Mouse (Mus musculus) forebrain, embryonic 14.5 days (tissue): ENCODE measurements around the gene Fam183b. TPM values are rescaled to one million over a fixed set of nuclear protein-coding genes. Genes with fewer than 3 reads are reported as not detected.
A peak's percentile ranks its signal among the peaks of the same experiment; 100 is the strongest.
"Not testable (repeated sequence)": the region's sequence is repeated elsewhere in the genome, so short reads cannot be mapped to it uniquely, and the experiment has no call there.

Source experiments
- ATAC-seq: fragments of 200-750 bp; cut with Nextera tagmentation; 2 replicates; pipeline ENCODE4 v1.8.0; 2017; ENCODE audit warnings: mild to moderate bottlenecking, moderate library complexity
- DNase-seq: peaks from one replicate; pipeline ENCODE4 v3.0.0-alpha.2; 2015; ENCODE audit warnings: low spot score
- H3K27ac ChIP-seq: fragments of 300-500 bp; sonication (generic); 2 replicates; pipeline ENCODE4 v1.5.1; 2014; ENCODE audit warnings: low read depth, mild to moderate bottlenecking, control low read depth, low read length, moderate library complexity
- H3K27me3 ChIP-seq: fragments of 300-500 bp; sonication (generic); replicated peaks from 2 replicates; pipeline ENCODE4 v1.6.1; 2014; ENCODE audit warnings: low read length, control low read depth, mixed read lengths; ENCODE audit not compliant: control insufficient read depth, insufficient read depth
- H3K36me3 ChIP-seq: fragments of 300-500 bp; sonication (generic); 2 replicates; pipeline ENCODE4 v1.6.1; 2014; ENCODE audit warnings: low read length, control low read depth; ENCODE audit not compliant: control insufficient read depth, insufficient read depth
- H3K4me1 ChIP-seq: fragments of 300-500 bp; sonication (generic); 2 replicates; pipeline ENCODE4 v1.6.1; 2014; ENCODE audit warnings: antibody characterized with exemption, low read length, control low read depth; ENCODE audit not compliant: control insufficient read depth, insufficient read depth
- H3K4me2 ChIP-seq: fragments of 300-500 bp; sonication (generic); 2 replicates; pipeline ENCODE4 v1.6.1; 2014; ENCODE audit warnings: mild to moderate bottlenecking, control low read depth, low read length
- H3K4me3 ChIP-seq: fragments of 300-500 bp; sonication (generic); 2 replicates; pipeline ENCODE4 v1.5.1; 2014; ENCODE audit warnings: low read depth, low read length, control low read depth
- H3K9ac ChIP-seq: fragments of 300-500 bp; sonication (generic); 2 replicates; pipeline ENCODE4 v1.6.1; 2014; ENCODE audit warnings: mild to moderate bottlenecking, low read length, control low read depth, moderate library complexity
- H3K9me3 ChIP-seq: fragments of 300-500 bp; sonication (generic); replicated peaks from 2 replicates; pipeline ENCODE4 v1.6.1; 2016; ENCODE audit warnings: low read length, control low read depth, mixed read lengths; ENCODE audit not compliant: control insufficient read depth
- WGBS: fragments of 180-500 bp; shearing (Covaris S2); extraction: QIAGEN DNeasy Blood & Tissue Kit; methylation state at CpG from one replicate; pipeline ENCODE4 v1.1.7; 2014; 5-methylcytosine and 5-hydroxymethylcytosine counted together
- polyA plus RNA-seq: library from polyadenylated mRNA; unstranded; fragments of >200 nt; fragmentation: Nextera tagmentation; extraction: Ambion mirVana; gene quantifications from 2 replicates; pipeline ENCODE4 v1.2.1, GENCODE M21; 2014

Gene Fam183b
- polyA plus RNA-seq = 8.2 and 8.4 TPM in 2 replicates

- Histone ChIP-seq H3K4me3 (no peak within 1 kb of the TSS), H3K27ac (no peak within 1 kb of the TSS), H3K9ac (no peak within 1 kb of the TSS), H3K4me1 (peaks cover 3% of the 10 kb centered on the region; the same call in 1 of the 2 replicates), H3K9me3 (no peaks in the 10 kb centered on the region), H3K4me2 (peak within 1 kb of the TSS; percentile 29), H3K27me3 (no peaks in the 10 kb centered on the region), H3K36me3 (no peaks in the 10 kb centered on the region)
- DNase-seq (peak; percentile 55), ATAC-seq (peak; percentile 26; the same call in 1 of the 2 replicates)
- 40% methylated on average over 14 of the region's 14 CpGs for WGBS
These were observed at the start of gene Fam183b for GRCm38 (mm10) chr11:58801558-58802228. Gene Fam183b (minus strand): TSS chr11:58801960.

- Histone ChIP-seq H3K36me3 (peaks cover 38% of the 10 kb centered on the region), H3K4me1 (peaks cover 7% of the 10 kb centered on the region), H3K4me3 (no peak overlapping the region), H3K9me3 (no peaks in the 10 kb centered on the region), H3K9ac (no peak overlapping the region), H3K4me2 (no peak overlapping the region), H3K27ac (no peak overlapping the region), H3K27me3 (no peaks in the 10 kb centered on the region)
- WGBS = 72% methylated on average over 2 of the region's 2 CpGs
- DNase-seq (no peak), ATAC-seq (no peak)
These were observed 48.0 kb upstream of the Fam183b start for GRCm38 (mm10) chr11:58849731-58850130.

GRCm38 (mm10) chr11:58847636-58848035 is 45.9 kb upstream of the Fam183b start:
- DNase-seq (no peak), ATAC-seq (peak; percentile 6; the same call in 1 of the 2 replicates)
- Histone ChIP-seq H3K4me3 (peak overlapping the region; percentile 72), H3K27me3 (no peaks in the 10 kb centered on the region), H3K9ac (peak overlapping the region; percentile 87), H3K4me1 (peaks cover 7% of the 10 kb centered on the region), H3K4me2 (peak overlapping the region; percentile 74), H3K36me3 (peaks cover 26% of the 10 kb centered on the region), H3K27ac (no peak overlapping the region), H3K9me3 (no peaks in the 10 kb centered on the region)
- WGBS = 47% methylated on average over 9 of the region's 9 CpGs

- peak within 1 kb of the TSS; percentile 87 for H3K9ac ChIP-seq
- peak; percentile 99 for DNase-seq
- H3K4me2 ChIP-seq = peak within 1 kb of the TSS; percentile 74
- under 1% methylated on average over 24 of the region's 24 CpGs for WGBS
- peak within 1 kb of the TSS; percentile 72 for H3K4me3 ChIP-seq
- peaks cover 22% of the 10 kb centered on the region for H3K36me3 ChIP-seq
- peak; percentile 100 for ATAC-seq
- peaks cover 7% of the 10 kb centered on the region for H3K4me1 ChIP-seq
- H3K27me3 ChIP-seq = no peaks in the 10 kb centered on the region
- no peaks in the 10 kb centered on the region for H3K9me3 ChIP-seq
- H3K27ac ChIP-seq = peak within 1 kb of the TSS; percentile 77
These were observed 45.2 kb upstream of the Fam183b start, which contains the start of gene Gm12258 for GRCm38 (mm10) chr11:58846919-58847461. Gene Gm12258 (plus strand): TSS chr11:58847158.

GRCm38 (mm10) chr11:58838951-58839350 is 37.2 kb upstream of the Fam183b start, which contains the start of gene Olfr311:
Gene Olfr311 (plus strand): TSS chr11:58839251.
- H3K36me3 ChIP-seq, ATAC-seq, H3K9ac ChIP-seq: not testable (repeated sequence)

GRCm38 (mm10) chr11:58832541-58832940 is 30.8 kb upstream of the Fam183b start:
- H3K36me3 ChIP-seq, DNase-seq, ATAC-seq, H3K4me3 ChIP-seq, H3K9ac ChIP-seq, H3K4me2 ChIP-seq, H3K27me3 ChIP-seq, H3K9me3 ChIP-seq, H3K4me1 ChIP-seq, H3K27ac ChIP-seq: not testable (repeated sequence)
- 84% methylated on average over 3 of the region's 3 CpGs for WGBS

More at GRCm38 (mm10) chr11:58838951-58839350, 37.2 kb upstream of the Fam183b start, which contains the start of gene Olfr311:
- H3K4me2 ChIP-seq, H3K4me3 ChIP-seq, H3K27me3 ChIP-seq, H3K9me3 ChIP-seq, H3K27ac ChIP-seq, DNase-seq, H3K4me1 ChIP-seq: not testable (repeated sequence)

- Histone ChIP-seq H3K27ac (no peak overlapping the region), H3K27me3 (no peaks in the 10 kb centered on the region)
These were observed 28.0 kb upstream of the Fam183b start for GRCm38 (mm10) chr11:58829764-58830163.

GRCm38 (mm10) chr11:58828937-58829336 is 27.2 kb upstream of the Fam183b start, which contains the start of gene Olfr312:
Gene Olfr312 (plus strand): TSS chr11:58829237.
- DNase-seq, ATAC-seq, H3K27ac ChIP-seq: not testable (repeated sequence)

More at GRCm38 (mm10) chr11:58829764-58830163, 28.0 kb upstream of the Fam183b start:
- ATAC-seq (no peak), DNase-seq (no peak)
- no peak overlapping the region for H3K4me3 ChIP-seq
- WGBS = 87% methylated on average over 3 of the region's 3 CpGs
- H3K9me3 ChIP-seq = no peaks in the 10 kb centered on the region
- H3K4me2 ChIP-seq = no peak overlapping the region
- H3K9ac ChIP-seq = no peak overlapping the region
- H3K36me3 ChIP-seq = no peaks in the 10 kb centered on the region
- no peaks in the 10 kb centered on the region for H3K4me1 ChIP-seq

GRCm38 (mm10) chr11:58815676-58816075 is 13.9 kb upstream of the Fam183b start:
- Histone ChIP-seq H3K36me3 (no peaks in the 10 kb centered on the region), H3K4me1 (no peaks in the 10 kb centered on the region), H3K4me3 (no peak overlapping the region), H3K4me2 (no peak overlapping the region), H3K9me3 (no peaks in the 10 kb centered on the region), H3K9ac (no peak overlapping the region), H3K27me3 (no peaks in the 10 kb centered on the region), H3K27ac (no peak overlapping the region)
- no peak for ATAC-seq
- WGBS = 83% methylated on average over 1 of the region's 1 CpGs
- no peak for DNase-seq

More at GRCm38 (mm10) chr11:58828937-58829336, 27.2 kb upstream of the Fam183b start, which contains the start of gene Olfr312:
- H3K9me3 ChIP-seq, H3K4me2 ChIP-seq, H3K9ac ChIP-seq, H3K4me3 ChIP-seq, H3K36me3 ChIP-seq, H3K27me3 ChIP-seq, H3K4me1 ChIP-seq: not testable (repeated sequence)
